Mouse (Mus musculus): ENCODE results near the gene Lsm14b. TPM values are rescaled to one million over a fixed set of nuclear protein-coding genes. Genes with fewer than 3 reads are reported as not detected.

Gene Lsm14b
- polyA plus RNA-seq (2012; rRNA removed): 19.8 and 24.0 TPM in 2 replicates

DNA sequence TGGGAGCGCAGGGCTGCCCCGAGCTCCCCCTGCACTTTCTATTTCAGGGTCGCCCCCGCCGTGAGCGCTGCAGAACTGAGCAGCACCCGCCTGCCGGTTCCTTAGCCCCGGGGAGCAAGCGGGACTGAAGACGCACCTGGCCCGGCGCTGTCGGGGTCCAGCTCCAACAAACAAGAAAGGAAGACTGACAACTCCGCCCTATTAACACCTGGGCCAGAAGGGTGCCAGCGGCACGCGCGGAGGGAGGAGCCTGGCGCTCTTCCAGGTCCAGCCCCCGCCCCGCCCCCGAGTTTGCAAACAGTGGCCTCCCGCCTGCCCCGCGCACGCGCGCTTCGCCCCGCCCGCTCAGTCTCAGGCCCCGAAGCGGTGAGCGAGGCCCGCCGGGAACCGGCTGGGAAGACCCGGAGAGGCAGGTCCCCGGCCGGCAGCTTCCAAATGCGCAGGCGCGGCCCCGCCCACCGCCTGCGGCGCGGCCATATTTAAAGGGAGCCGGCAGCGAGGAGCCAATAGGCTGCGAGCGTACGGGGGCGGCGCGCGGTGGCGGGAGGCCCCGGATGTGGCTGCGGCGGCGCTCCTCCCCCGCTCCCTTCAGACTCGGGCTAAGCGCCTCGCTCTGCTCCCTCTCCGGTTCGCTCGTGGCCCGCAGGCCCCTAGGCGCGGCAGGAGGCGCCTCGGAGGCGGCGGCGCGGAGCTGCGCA is at the start of gene Lsm14b:
Gene Lsm14b (plus strand): TSS at position 587 of the 698 bp plus-strand sequence.
- H3K4me1 ChIP-seq (ENCODE audit: control insufficient read depth, insufficient read depth, low read length): no peaks in the 10 kb centered on the region; the same call in 1 of the 2 replicates
- DNase-seq: peak; percentile 97
- peak within 1 kb of the TSS; percentile 85 for H3K4me3 ChIP-seq (replicated peaks; ENCODE audit: extremely low read depth, low read depth, low read length)
- TF ChIP-seq CTCF (IDR thresholded peaks at IDR 0.05; ENCODE audit: insufficient read depth, low read length) (no peak), POLR2A (IDR thresholded peaks at IDR 0.05; ENCODE audit: borderline replicate concordance, extremely low read depth, low read depth, low read length) (peak; percentile 61; the same call in 1 of the 2 replicates)
- under 1% methylated on average over 77 of the region's 80 CpGs for WGBS

DNA sequence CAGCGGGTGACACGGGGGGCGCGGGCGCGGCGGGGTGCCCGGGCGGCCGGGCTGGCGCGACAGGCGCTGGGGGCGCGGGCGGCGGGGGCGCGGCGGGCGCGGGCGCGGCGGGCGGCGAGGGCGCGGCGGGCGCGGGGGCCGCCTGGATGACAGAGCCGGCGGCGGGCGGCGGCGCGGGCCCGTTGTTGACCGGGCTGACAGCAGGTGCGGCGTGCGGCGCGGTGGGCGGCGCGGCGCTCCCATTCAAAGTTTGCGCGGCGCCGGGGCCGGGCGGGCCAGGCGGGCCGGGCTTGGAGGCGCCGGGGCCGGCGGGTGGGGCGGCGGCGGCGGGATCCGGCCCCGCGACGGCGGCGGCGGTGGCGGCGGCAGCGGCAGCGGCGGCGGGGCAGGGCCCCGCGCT is 48.9 kb upstream of the Lsm14b start:
- no peak for DNase-seq
- peaks cover 28% of the 10 kb centered on the region for H3K4me1 ChIP-seq (ENCODE audit: control insufficient read depth, insufficient read depth, low read length)
- peak overlapping the region; percentile 96 for H3K4me3 ChIP-seq (replicated peaks; ENCODE audit: extremely low read depth, low read depth, low read length)
- WGBS: 35% methylated on average over 81 of the region's 82 CpGs
- TF ChIP-seq CTCF (IDR thresholded peaks at IDR 0.05; ENCODE audit: insufficient read depth, low read length) (no peak), POLR2A (IDR thresholded peaks at IDR 0.05; ENCODE audit: borderline replicate concordance, extremely low read depth, low read depth, low read length) (no peak)

DNA sequence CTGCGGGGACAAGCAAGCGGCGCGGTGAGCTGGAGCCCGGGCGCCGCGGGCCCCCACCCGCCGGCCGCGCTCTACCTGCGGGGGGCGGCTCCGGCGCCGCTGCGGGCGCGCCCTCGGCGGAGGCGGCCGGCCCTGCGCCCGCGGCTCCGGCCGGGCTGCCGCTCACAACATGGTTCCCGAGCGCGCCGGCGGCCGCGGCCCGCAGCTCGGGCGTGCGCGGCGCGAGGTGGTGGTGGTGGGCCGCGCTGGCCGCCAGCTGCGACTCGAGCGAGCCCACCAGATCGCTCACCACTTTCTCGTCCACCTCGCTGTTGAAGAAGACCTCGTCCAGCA is 48.5 kb upstream of the Lsm14b start:
- 7% methylated on average over 51 of the region's 54 CpGs for WGBS
- Histone ChIP-seq H3K4me3 (replicated peaks; ENCODE audit: extremely low read depth, low read depth, low read length) (peak overlapping the region; percentile 96), H3K4me1 (ENCODE audit: control insufficient read depth, insufficient read depth, low read length) (peaks cover 28% of the 10 kb centered on the region)
- no peak for DNase-seq
- no peak for TF ChIP-seq CTCF (IDR thresholded peaks at IDR 0.05; ENCODE audit: insufficient read depth, low read length)
- no peak; the same call in 1 of the 2 replicates for TF ChIP-seq POLR2A (IDR thresholded peaks at IDR 0.05; ENCODE audit: borderline replicate concordance, extremely low read depth, low read depth, low read length)

DNA sequence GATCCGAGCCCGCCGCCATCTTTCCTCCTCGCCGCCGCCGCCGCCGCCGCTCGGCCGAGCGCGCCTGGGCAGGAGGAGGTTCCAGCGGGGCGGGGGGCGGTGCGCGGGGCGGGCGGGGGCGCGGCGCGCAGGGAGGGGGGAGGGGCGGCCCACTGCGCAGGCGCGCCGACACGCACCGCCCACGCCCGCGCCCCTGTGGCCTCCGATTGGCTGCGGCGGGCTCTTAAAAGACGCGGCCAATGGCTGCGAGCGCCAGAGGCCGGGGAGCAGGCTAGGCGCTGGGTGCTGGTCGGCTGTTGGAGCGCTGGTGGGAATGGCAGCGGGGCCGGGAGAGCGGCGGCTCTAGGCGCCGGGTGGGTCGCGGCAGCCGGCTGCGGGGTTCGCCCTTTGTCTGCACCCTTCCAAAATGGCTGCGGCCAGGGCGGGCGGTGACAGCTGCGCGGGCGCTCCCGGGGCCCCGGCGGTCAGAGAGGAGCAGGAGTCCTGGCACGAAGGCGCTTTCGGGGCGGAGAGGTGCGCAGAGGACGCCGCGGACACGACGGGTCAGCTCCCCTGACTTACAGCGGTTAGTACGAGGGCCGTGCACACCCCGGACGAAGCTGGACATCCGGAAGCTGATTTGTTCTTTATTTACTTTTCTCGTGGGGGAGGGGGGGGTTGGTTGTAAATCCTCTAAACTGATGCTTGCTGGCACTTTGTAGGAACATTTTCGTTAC is 48.0 kb upstream of the Lsm14b start, which contains the start of gene Taf4:
Gene Taf4 (minus strand): TSS at position 19 of the 716 bp plus-strand sequence.
- peak; percentile 90 for DNase-seq
- TF ChIP-seq POLR2A (IDR thresholded peaks at IDR 0.05; ENCODE audit: borderline replicate concordance, extremely low read depth, low read depth, low read length) (peak; percentile 97), CTCF (IDR thresholded peaks at IDR 0.05; ENCODE audit: insufficient read depth, low read length) (no peak)
- under 1% methylated on average over 69 of the region's 84 CpGs for WGBS
- peaks cover 27% of the 10 kb centered on the region for H3K4me1 ChIP-seq (ENCODE audit: control insufficient read depth, insufficient read depth, low read length)
- H3K4me3 ChIP-seq (replicated peaks; ENCODE audit: extremely low read depth, low read depth, low read length): peak within 1 kb of the TSS; percentile 99

DNA sequence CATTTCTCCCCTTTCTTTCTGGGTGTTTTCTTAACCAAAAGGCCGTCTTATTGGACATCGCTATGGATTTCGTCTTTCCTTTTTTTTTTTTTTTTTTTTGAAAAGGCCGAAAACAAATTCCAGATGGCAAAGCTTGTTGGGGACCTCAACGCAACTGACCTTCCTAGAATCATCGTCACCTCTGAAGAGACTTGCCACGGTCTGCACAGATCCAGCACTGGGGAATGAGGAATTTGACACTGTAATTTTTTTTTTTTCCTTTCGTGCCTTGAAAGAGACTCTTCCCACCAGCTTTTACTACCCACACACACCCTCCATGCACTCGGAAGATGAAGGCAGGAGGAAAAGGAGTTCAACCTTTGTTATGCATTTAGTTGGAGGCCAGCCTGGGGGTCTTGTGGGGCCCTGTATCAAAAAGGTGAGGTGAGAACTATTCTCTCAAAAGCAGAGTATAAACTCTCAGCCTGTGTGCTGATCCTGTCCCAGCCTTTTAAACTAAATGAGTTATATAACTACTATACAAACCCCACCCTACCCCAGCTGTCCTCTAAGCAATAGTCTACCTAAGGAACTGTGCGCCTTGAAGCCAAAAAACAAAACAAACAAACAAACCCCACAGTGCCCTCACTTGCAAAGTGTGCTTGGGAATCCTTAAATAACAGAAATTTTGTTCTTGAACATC is 47.3 kb upstream of the Lsm14b start:
- Histone ChIP-seq H3K4me1 (ENCODE audit: control insufficient read depth, insufficient read depth, low read length) (peaks cover 20% of the 10 kb centered on the region), H3K4me3 (replicated peaks; ENCODE audit: extremely low read depth, low read depth, low read length) (peak overlapping the region; percentile 99)
- no peak for TF ChIP-seq POLR2A (IDR thresholded peaks at IDR 0.05; ENCODE audit: borderline replicate concordance, extremely low read depth, low read depth, low read length)
- TF ChIP-seq CTCF (IDR thresholded peaks at IDR 0.05; ENCODE audit: insufficient read depth, low read length): no peak
- no peak for DNase-seq
- 7% methylated on average over 10 of the region's 10 CpGs for WGBS

DNA sequence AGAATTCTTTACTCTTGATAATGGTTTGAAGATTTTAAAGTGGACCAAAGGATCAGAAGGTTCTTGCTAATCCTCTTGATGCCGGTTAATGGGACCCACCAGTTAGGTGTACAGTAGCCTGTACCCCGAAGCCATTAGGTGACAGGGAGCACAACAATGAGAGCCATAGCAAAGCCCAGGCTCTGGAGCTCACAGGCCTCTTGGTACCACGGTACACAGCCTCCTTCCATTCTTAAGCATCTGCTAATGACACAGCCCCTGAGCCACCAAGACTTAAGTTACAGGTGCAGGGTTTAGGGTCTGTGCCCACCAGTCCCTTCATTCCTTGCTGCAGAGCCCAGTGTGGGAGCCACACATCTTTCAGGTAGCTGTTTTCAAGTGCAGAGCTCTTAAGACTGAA is 46.5 kb upstream of the Lsm14b start:
- TF ChIP-seq CTCF (IDR thresholded peaks at IDR 0.05; ENCODE audit: insufficient read depth, low read length): no peak
- no peak for TF ChIP-seq POLR2A (IDR thresholded peaks at IDR 0.05; ENCODE audit: borderline replicate concordance, extremely low read depth, low read depth, low read length)
- H3K4me1 ChIP-seq (ENCODE audit: control insufficient read depth, insufficient read depth, low read length): peaks cover 19% of the 10 kb centered on the region
- no peak overlapping the region for H3K4me3 ChIP-seq (replicated peaks; ENCODE audit: extremely low read depth, low read depth, low read length)
- WGBS: 82% methylated on average over 3 of the region's 3 CpGs
- no peak for DNase-seq

DNA sequence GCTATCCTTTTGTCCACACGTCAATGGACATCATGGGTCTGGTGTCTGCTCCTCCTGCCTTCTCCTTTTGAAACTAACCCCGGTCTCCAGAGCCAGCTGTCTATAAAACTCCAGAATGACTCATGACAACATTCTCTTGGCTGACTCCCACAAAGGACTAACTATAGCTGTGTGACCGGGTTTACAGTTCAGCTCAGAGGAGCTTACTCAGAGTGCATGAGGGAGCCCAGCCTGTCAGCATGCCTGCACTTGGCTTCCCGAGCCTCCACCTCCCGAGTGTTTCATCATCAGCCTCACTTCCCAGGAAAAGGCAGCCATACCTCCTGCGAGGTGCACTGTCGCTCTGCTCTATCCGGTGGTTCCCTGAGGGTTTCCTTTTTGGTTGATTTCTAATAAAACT is 45.0 kb upstream of the Lsm14b start:
- TF ChIP-seq CTCF (IDR thresholded peaks at IDR 0.05; ENCODE audit: insufficient read depth, low read length) (no peak), POLR2A (IDR thresholded peaks at IDR 0.05; ENCODE audit: borderline replicate concordance, extremely low read depth, low read depth, low read length) (no peak)
- DNase-seq: no peak
- Histone ChIP-seq H3K4me3 (replicated peaks; ENCODE audit: extremely low read depth, low read depth, low read length) (no peak overlapping the region), H3K4me1 (ENCODE audit: control insufficient read depth, insufficient read depth, low read length) (peaks cover 8% of the 10 kb centered on the region)
- 49% methylated on average over 8 of the region's 8 CpGs for WGBS

DNA sequence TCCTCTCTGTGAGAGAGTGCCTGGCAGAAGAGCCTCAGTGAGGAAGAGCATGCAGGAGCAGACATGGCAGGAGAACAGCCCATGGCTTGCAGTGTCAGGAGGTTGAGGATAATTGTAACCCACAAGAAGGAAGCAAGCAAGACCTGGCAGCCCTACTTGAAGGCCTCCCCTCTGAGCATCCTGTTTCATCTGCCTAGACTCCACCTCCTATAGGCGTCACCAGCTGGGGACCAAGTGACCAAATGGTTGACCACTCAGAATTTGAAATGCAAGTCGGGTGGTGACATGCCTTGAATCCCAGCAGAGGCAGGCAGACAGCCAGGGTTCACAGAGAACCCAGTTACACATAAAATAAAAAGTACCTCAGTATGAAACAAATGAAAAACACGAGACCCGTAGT is 44.2 kb upstream of the Lsm14b start:
- WGBS: 52% methylated on average over 4 of the region's 4 CpGs
- DNase-seq: no peak
- Histone ChIP-seq H3K4me1 (ENCODE audit: control insufficient read depth, insufficient read depth, low read length) (peaks cover 6% of the 10 kb centered on the region), H3K4me3 (replicated peaks; ENCODE audit: extremely low read depth, low read depth, low read length) (no peak overlapping the region)
- TF ChIP-seq CTCF (IDR thresholded peaks at IDR 0.05; ENCODE audit: insufficient read depth, low read length) (no peak), POLR2A (IDR thresholded peaks at IDR 0.05; ENCODE audit: borderline replicate concordance, extremely low read depth, low read depth, low read length) (no peak)

DNA sequence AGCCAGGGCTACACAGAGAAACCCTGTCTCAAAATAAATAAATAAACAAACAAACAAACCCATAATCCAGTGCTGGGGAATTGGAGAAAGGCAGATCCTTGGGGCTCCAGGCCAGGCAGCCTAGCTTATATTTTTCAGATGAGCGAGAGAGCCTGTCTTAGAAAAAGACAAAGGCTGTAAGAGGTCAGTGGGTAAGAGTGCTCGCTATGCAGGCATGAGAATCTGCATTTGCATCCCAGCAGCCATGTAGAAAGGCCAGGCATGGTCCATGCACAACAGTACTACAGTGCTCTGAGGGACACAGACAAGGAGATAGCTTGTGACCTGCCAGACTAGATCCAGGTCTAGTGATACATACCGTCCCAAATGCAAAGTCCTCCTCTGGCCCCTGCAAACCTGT is 42.1 kb upstream of the Lsm14b start:
- no peak for TF ChIP-seq CTCF (IDR thresholded peaks at IDR 0.05; ENCODE audit: insufficient read depth, low read length)
- TF ChIP-seq POLR2A (IDR thresholded peaks at IDR 0.05; ENCODE audit: borderline replicate concordance, extremely low read depth, low read depth, low read length): no peak
- DNase-seq: no peak
- 0 out of 2 replicates have a peak, but pooled peaks cover 2% of the 10 kb centered on the region for H3K4me1 ChIP-seq (ENCODE audit: control insufficient read depth, insufficient read depth, low read length)
- WGBS: 89% methylated on average over 3 of the region's 3 CpGs
- no peak overlapping the region for H3K4me3 ChIP-seq (replicated peaks; ENCODE audit: extremely low read depth, low read depth, low read length)

All from lung, adult 2 months (tissue).